Mouse (Mus musculus): ENCODE measurements around the gene Cybrd1.

The Cybrd1 gene

DNA sequence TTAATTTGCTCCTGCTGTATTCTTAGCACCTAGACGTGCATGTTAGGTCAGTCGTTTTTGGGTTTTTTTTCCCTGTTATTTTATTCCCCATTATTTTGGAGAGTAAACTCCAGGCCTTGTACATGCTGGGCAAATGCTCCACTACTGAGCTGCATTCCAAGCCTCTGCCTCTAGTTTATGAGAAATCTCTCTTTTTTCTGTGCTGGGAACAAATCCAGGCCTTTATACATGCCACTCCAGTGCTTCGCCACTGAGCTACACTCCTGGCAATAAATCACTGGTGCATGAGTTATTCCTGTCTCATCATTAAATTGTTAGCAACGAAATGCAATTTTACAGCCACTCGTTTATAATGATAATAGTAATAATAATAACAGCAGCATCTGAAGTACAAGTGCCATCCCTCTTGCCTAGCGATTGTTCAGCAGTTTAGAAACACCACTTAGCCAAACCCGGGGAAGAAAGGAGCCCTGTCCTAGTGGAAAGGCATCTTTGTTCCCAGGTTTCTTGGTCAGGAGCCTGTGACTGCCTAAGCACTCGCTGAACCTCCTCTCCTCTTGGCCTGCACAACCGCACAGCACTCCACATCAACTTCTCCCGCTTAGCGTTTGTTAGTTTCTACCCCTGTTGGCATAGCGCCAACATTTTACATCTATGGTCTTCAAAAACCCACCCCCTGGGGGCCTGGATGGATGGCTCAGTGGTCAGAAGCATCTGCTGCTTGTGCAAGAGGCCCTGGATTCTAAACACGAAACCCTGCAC is 4.7 kb downstream of the Cybrd1 start:
- in situ Hi-C loops (cut with MboI; ENCODE audit: unreplicated experiment in 2 of 2) = no loop called here

DNA sequence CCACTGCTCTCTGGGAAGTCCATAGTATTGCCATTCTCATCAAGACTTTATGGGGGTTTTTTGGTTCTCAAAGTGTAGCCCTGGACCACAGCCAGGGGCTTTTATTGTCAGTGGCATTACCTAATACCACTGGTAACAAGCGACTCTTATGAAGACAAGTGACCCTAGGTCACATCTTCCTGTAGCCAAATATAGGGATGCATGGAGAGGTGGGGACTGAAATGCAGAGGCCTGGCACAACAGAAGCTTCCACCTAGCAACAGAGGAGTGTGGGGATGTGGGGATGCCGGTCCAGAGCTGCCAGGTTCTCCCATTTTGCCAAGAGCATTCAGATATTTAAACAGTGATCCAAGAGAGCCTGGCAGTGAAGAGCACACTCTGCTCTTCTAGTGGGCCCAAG is 5.9 kb downstream of the Cybrd1 start:
- in situ Hi-C loops (cut with MboI; ENCODE audit: unreplicated experiment in 2 of 2) = no loop called here

DNA sequence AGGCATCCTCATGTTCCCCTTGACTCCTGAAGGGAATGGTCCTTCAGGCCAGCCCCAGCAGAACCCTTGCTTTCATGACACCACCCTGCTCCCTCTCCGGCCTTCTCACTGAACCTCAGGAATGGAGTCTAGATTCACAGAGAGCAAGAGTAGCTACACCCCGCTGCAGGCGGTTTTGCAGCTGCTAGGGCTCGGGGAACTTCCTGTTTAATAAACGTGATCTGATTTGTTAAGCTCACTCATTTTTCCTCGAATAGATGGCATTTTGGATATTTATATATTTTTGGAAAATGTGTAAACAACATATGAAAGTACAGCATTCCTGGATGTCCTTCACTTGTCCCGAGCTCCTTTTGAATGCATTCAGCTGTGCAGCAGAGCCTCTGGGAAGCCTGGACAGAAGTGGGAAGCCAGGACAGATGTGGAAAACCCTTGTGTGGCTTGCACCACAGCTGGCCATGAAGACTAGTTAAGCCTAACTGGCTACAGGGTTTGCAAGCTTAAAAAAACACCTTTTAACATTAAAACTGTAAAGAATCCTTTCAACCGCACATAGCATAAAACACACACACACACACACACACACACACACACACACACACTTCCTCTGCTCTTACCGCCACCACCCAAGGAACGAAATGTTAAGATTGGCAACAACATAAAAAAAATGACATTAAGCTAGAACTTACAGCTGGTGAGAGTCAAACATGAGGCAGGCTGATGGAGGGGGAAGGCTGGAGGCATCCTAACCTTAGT is 10.2 kb downstream of the Cybrd1 start:
- in situ Hi-C loops (cut with MboI; ENCODE audit: unreplicated experiment in 2 of 2) = loop anchor here in 1 of 2 experiments (25.0 kb wide), 1 partner anchor 891 kb away; no protein-coding TSS in a partner anchor

DNA sequence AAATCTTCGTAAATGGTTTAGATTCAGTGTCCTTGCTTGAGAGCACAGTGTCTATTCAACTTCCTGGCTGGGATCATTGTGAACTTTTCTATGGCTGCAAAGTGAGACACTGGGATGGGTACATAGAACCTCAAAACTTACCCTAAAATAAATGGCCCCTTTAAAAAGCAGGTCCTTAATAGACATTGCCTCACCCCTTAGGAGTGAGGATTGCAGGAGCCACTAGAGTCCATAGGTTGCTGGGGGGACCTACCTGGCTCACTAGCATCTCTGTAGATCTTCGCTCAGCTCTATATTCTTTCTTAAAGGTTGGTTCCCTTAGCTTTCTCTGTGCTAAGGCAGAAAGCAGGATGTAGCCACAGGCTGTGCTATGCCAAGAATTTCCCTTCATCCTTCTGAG is 12.6 kb downstream of the Cybrd1 start:
- in situ Hi-C loops (cut with MboI; ENCODE audit: unreplicated experiment in 2 of 2) = loop anchor here in 1 of 2 experiments (25.0 kb wide), 1 partner anchor 893 kb away; no protein-coding TSS in a partner anchor

DNA sequence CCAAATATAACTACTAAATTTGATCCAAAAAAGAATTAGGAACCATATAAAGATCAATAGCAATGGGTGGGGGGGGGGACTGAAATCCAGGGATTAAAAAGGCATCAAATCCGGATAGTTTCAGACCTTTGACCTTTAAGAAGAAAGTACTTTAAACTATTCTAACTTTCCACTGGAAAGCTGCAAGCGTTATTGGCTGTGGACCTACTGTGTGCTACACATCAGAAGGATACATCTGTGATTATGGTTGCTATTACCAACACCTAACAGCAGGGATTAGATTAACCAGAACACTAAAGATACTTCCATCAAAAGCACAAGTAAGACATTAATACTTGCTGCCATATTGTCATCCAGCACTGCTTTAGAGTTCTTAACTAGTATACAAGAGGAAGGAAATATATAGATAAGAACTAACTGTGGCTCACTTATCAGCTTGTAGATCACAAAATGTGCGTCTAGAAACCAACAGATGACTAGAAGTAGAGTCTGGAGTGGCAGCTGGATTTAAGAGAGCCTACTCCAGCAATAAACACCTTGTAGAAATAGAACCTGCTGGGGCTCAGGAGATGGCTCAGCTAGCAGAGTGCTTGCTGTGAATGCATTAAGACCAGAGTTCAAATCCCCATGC is 14.3 kb downstream of the Cybrd1 start:
- in situ Hi-C loops (cut with MboI; ENCODE audit: unreplicated experiment in 2 of 2) = loop anchor here in 1 of 2 experiments (25.0 kb wide), 1 partner anchor 895 kb away; no protein-coding TSS in a partner anchor

DNA sequence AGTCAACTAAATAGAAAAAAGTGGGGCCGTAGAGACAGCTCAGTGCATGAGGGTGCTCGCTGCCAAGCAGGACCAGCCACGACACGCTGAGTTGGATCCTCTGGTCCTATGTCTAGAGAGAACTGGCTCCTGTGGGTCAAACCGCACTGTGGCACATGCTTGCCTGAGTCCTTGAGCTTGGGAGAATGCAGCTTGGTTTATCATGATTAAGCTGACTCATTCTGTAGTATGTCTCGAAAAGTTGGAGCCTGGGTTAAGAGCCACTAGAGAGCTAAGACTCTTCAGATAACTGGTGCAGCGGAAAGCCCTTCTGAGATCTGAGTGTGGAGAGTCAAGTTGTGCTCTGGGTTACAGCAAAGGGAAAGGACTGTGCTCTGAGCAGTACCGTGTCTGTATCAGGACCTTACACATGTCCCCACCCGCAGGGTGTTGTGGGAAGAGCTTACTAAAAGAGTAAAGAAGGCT is 16.4 kb downstream of the Cybrd1 start:
- in situ Hi-C loops (cut with MboI; ENCODE audit: unreplicated experiment in 2 of 2) = loop anchor here in 1 of 2 experiments (25.0 kb wide), 1 partner anchor 897 kb away; no protein-coding TSS in a partner anchor

DNA sequence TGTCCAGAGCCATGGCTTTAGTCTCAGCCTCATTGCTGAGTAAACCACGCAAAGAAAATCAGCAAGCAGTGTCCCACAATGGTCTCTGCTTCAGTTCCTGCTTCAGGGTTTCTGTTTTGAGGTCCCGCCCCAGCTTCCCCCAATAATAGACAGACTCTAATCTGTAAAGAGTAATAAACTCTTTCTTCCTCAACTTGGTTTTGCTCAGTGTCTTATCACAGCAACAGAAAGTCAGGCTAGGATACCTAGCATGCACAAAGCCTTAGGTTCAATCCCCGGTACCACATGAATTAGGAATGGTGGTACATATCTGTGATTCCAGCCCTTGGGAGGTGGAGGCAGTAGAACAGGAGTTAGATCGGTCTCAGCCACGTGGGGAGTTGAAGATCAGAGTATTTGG is 17.1 kb downstream of the Cybrd1 start:
- in situ Hi-C loops (cut with MboI; ENCODE audit: unreplicated experiment in 2 of 2) = loop anchor here in 1 of 2 experiments (25.0 kb wide), 1 partner anchor 898 kb away; no protein-coding TSS in a partner anchor

DNA sequence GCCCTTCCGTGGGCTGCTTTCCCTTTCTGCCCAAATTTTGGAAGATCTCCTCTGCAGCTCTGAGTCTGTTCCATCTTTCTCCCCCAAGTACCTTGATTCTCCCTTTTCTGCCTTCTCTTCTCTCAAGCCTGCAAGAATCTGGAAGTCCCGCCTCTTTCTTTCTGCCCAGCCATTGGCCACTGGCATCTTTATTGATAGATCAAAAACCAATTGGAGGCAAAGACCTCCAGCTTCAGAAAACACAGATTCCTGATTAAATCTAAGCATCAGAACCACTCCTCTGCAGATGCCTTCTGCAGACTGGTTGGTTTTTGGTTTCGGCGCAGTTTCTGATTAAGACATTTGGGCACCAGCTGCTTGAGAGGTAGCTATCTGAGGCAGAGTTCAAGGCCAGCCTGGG is 22.9 kb downstream of the Cybrd1 start:
- in situ Hi-C loops (cut with MboI; ENCODE audit: unreplicated experiment in 2 of 2) = loop anchor here in 1 of 2 experiments (25.0 kb wide), 1 partner anchor 903 kb away; no protein-coding TSS in a partner anchor

DNA sequence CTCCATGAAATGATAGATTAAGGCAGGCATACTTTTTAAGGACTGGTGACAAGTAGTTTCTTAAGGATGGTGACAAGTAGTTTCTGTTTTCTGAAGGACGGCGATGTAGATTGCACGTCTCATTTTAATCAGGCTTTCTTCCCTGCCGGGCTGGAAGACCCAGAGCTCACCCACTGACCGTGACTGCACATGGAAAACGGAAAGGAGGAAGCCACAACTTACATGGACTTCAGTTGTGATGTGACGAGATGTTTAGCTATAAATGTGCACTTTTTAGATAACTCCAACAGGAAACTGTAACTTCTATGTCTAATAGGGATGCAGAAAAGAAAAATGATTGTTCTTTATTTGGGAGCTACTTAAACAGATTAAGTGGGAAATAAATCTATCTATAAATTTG is 24.7 kb downstream of the Cybrd1 start:
- in situ Hi-C loops (cut with MboI; ENCODE audit: unreplicated experiment in 2 of 2) = loop anchor here in 1 of 2 experiments (25.0 kb wide), 1 partner anchor 905 kb away; no protein-coding TSS in a partner anchor

DNA sequence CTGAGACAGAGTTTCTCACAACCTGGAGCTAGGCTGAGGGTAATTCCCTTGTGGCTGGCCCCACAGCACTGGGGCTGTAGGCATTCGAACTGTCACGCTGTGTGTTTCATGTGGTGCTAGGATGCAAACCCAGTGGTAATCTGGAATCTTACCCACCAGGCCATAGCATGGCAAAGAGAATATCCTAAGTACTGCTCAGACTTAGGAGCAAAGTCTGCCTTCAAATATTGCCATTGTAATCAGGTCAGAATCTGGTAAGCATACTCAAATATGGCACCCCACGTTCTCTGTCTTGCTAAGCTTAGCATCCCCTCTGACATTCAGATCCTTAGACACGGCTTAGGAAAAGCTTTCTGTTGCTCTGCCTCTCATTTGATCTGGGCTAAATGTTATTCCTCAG is 28.1 kb downstream of the Cybrd1 start:
- in situ Hi-C loops (cut with MboI; ENCODE audit: unreplicated experiment in 2 of 2) = loop anchor here in 1 of 2 experiments (25.0 kb wide), 1 partner anchor 909 kb away; no protein-coding TSS in a partner anchor

DNA sequence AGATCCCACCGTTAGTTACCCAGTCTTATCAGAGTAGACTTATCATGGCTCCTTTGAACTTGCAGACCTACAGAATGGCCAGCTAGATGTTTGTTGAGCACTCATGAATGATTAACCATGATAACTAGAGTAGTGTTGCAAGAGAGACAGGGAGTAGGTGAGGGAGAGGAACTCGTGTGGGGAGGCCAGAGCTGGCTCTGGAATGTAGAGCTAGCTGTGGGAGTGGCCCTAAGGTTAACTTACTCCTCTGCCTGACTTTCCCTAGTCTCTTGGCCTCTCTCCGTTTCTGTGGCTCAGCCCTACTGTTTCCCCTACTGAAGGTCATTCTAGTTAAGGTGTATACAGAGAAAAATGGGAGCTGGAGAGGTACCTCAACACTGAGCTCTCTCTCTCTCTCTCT is 28.5 kb downstream of the Cybrd1 start:
- in situ Hi-C loops (cut with MboI; ENCODE audit: unreplicated experiment in 2 of 2) = loop anchor here in 1 of 2 experiments (25.0 kb wide), 1 partner anchor 909 kb away; no protein-coding TSS in a partner anchor

DNA sequence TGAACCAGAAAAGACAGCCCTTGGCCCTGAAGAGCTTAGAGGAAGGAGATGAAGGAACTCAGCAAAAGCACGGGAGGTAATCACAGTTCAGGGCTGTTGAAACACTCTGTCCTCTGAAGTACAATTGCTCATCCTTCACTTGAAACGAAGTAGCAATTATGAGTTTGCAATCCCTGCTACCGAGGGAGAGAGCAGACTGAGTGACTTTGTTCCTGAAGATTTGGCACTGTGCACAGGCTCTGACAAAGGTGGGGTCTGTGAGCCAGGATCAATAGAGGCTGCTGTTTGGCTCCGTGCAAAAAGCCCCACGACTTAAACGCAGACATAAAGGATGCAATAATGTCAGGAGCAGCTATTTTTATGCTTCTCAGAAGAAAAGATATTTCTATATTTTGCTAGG is 30.1 kb downstream of the Cybrd1 start:
- in situ Hi-C loops (cut with MboI; ENCODE audit: unreplicated experiment in 2 of 2) = loop anchor here in 1 of 2 experiments (25.0 kb wide), 1 partner anchor 911 kb away; no protein-coding TSS in a partner anchor

DNA sequence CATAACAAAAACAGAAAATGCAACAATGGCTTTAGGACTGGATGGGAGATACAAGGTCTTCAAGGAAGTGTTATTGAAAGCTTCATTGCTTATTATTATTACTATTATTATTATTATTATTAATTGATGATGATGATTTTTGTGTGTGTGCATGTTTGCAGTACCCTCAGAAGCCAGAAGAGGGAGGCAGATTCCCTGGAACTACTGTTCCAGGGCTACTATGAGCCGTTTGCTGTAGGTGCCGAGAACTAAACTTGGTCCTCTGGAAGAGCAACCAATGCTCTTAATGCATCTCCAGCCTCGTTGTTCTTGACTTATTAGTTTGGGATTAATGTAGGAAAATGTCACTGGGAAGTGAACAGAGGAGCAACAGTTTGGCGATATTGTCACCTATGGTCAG is 34.4 kb downstream of the Cybrd1 start:
- in situ Hi-C loops (cut with MboI; ENCODE audit: unreplicated experiment in 2 of 2) = loop anchor here (5.0 to 10.0 kb wide), 3 partner anchors 423 to 665 kb away; no protein-coding TSS in a partner anchor

DNA sequence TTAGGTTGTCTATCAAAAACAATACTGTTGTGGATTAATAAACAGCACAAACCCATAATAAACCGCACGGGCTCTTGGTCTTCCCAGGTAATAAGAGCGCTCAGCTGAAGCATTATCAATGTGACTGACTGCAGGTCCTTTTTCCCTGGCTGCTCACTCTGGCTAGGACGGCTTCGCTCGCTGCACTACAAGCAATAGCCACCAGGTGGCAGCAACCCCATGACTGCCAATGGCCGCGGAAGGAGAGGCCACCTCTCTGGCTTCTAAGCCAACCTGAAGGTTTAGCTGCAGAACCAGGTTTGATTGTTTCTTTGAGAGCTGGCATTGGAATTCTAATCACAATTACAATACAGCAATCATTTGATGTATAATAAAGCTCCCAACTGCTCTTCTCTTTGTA is 37.8 kb downstream of the Cybrd1 start:
- in situ Hi-C loops (cut with MboI; ENCODE audit: unreplicated experiment in 2 of 2) = loop anchor here (10.0 kb wide), 2 partner anchors 419 to 659 kb away; no protein-coding TSS in a partner anchor

DNA sequence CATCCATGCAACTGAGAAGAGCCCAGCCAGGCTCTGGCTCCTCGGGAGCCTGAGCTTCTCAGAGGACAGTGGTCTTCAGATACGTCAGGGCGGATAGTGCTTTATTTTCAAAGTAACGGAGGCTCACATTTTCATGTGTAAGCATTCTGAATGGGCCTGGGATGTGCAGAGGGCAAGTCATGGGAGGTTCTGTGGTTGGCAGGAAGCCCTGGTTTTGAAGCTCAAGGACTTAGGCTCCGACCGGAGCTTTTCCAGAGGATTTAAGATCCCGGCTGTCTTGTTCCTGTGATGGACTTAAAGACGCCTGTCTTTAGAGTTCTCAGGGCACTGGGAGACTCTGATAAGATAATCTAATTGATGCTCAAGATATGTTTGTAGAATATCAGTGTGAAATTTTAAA is 38.7 kb downstream of the Cybrd1 start:
- in situ Hi-C loops (cut with MboI; ENCODE audit: unreplicated experiment in 2 of 2) = loop anchor here (10.0 kb wide), 2 partner anchors 418 to 658 kb away; no protein-coding TSS in a partner anchor

DNA sequence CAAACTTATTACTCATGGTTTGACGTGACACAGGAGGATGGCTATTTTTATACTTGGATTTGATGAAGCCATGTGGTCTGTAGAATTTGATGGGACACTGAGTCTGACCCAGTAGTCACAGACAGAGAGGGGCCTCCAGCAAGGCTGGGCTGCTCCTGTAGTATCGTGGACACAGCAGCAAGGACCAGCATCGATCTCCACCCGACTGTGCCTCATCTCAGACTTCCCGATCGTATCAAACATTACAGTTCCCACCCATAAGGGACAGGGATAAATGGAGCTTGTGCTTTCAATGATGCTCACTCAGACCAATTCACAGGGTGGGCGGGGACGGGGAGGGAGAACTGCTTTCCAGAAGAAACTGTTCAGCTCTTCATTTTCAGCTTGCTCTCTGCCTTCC is 40.2 kb downstream of the Cybrd1 start:
- in situ Hi-C loops (cut with MboI; ENCODE audit: unreplicated experiment in 2 of 2) = loop anchor here (10.0 kb wide), 2 partner anchors 417 to 657 kb away; no protein-coding TSS in a partner anchor

DNA sequence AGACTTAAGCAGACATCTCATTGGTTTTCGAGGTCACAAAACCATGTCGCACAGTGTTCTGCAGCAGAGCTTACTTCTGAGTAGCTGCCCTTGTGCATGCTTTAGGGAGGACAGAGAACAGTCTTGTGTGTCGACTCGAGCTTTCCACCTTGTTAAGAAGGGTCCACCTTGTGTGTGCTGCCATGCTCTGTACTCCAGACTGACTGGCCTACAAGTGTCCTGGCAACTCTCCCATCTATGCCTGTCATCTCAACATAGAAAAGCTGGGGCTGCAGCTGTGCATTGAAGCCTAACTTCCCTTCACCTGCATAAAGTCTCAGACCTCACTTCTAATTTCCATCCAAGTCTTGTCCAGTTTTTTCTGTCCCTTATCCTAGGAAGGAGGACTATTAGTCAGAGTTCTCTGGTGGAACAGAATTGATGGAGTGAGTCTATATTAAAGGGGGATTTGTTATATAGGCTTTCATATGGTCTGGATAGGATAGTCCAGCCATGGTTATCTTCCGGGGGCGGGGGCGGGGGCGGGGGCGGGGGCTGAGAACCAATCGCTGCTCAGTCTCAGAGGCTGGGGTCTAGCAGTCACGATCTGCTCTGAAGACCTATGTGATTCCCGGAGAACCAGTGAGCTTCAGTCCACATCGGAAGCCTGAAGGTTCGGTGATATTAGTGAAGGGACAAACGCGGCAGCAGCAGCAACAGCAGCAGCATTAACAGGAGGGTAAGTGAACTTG is 42.0 kb downstream of the Cybrd1 start:
- in situ Hi-C loops (cut with MboI; ENCODE audit: unreplicated experiment in 2 of 2) = loop anchor here (10.0 kb wide), 2 partner anchors 415 to 655 kb away; no protein-coding TSS in a partner anchor

DNA sequence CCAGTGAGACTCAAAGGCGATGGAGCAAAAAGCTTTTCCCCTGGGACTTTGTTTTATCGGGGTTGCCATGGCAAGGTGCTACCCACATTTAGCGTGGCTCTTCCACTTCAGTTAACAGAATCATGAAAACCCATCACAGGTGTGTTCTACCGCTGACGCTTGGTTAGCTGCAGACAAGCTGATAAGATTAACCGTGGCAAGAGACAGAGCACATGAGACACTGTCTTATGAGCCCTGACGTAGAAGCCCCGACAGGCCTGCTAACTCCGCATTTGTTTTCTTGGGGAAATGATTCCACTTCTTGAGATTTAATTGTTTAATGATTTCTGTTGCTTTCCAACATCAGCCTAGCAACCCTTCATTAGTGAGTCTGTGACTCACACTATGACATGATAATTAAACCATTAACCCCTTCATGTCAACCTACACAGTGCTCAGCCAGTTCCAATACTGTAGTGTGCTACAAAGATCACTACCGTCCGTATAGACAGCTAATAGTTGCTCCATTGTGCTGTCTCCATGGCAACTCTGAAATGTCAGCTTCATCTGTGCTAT is 42.7 kb downstream of the Cybrd1 start:
- in situ Hi-C loops (cut with MboI; ENCODE audit: unreplicated experiment in 2 of 2) = no loop called here

DNA sequence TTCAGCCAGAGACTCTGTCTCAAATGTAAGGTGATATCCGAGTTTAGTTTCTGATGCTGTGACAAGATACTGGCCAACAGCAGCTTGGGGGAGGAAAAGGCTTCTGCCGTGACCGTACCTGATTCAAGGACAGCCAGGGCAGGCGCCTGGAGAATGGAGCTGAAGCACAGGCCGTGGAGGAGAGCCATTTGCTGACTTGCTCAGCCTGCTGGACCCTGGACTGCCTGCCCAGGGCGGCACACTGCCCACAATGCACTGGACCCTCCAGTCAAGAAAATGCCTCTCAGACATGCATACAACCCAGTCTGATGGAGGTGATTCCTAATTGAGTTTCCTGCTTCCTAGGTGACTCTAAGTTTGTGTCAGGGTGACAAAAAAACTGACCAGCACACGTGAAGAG is 43.8 kb downstream of the Cybrd1 start:
- in situ Hi-C loops (cut with MboI; ENCODE audit: unreplicated experiment in 2 of 2) = no loop called here
